In genomic region chr10:22592752-22593151, GRCm38 (mm10) we compare ENCODE assay signal across 11 mouse cellular contexts. TPM values are rescaled to one million over a fixed set of nuclear protein-coding genes. Genes with fewer than 3 reads are reported as not detected.
DNase-seq lines count a peak whose midpoint lies in the region; ATAC-seq lines count a peak whose summit lies in the region.
"Not testable (repeated sequence)": the region's sequence is repeated elsewhere in the genome, so short reads cannot be mapped to it uniquely, and the experiment has no call there.
"Had no signal": no experiment of that assay in that cellular context is flagged by ENCODE, and none has a peak within 500 bp of the region (broad histone marks: within the 10 kb centered on the region; RNA-seq: fewer than 3 reads in every experiment).

No protein-coding gene starts in this region.

- DNase-seq in c-Kit-positive CD71-positive TER-119-positive erythroid progenitor cells, embryonic 14.5 days (ENCODE audit: low spot score), result peak; percentile 5
- not testable (repeated sequence) for DNase-seq in hindbrain, embryonic 10.5 days (ENCODE audit: low spot score); midbrain, embryonic 10.5 days (ENCODE audit: low spot score); midbrain, embryonic 14.5 days

- H3K4me1 ChIP-seq in hindbrain, embryonic 10.5 days (replicated peaks), result peaks cover 15% of the 10 kb centered on the region; the same call in 1 of the 2 replicates
- not testable (repeated sequence) for H3K4me1 ChIP-seq in hindbrain, embryonic 12.5 days; midbrain, embryonic 12.5 days; midbrain, embryonic 14.5 days (ENCODE audit: control insufficient read depth, insufficient read depth, low read length)
- H3K4me1 ChIP-seq in midbrain, embryonic 10.5 days, result peaks cover 19% of the 10 kb centered on the region

- WGBS in hindbrain, embryonic 10.5 days, result 66% methylated on average over 6 of the region's 6 CpGs
- 62% methylated on average over 6 of the region's 6 CpGs for WGBS in hindbrain, embryonic 12.5 days
- WGBS in midbrain, embryonic 10.5 days, result 83% methylated on average over 6 of the region's 6 CpGs
- 71% methylated on average over 6 of the region's 6 CpGs for WGBS in midbrain, embryonic 12.5 days
- WGBS in midbrain, embryonic 14.5 days, result 45% methylated on average over 6 of the region's 6 CpGs

- 0 out of 2 replicates have a peak, but pooled peaks cover 10% of the 10 kb centered on the region for H3K9me3 ChIP-seq in hindbrain, embryonic 10.5 days
- not testable (repeated sequence) for H3K9me3 ChIP-seq in hindbrain, embryonic 12.5 days (replicated peaks); midbrain, embryonic 10.5 days (replicated peaks); midbrain, embryonic 12.5 days; midbrain, embryonic 14.5 days (ENCODE audit: control insufficient read depth, low read length)

- not testable (repeated sequence) for H3K27me3 ChIP-seq in hindbrain, embryonic 10.5 days (ENCODE audit: insufficient read depth, poor library complexity, severe bottlenecking); hindbrain, embryonic 12.5 days; midbrain, embryonic 10.5 days (ENCODE audit: low read depth, poor library complexity, severe bottlenecking); midbrain, embryonic 12.5 days; midbrain, embryonic 14.5 days (ENCODE audit: control insufficient read depth, insufficient read depth, low read length)

- peak overlapping the region; percentile 78 for H3K27ac ChIP-seq in hindbrain, embryonic 10.5 days
- H3K27ac ChIP-seq in hindbrain, embryonic 12.5 days; midbrain, embryonic 14.5 days (replicated peaks; ENCODE audit: low read depth, low read length): not testable (repeated sequence)
- peak overlapping the region; percentile 65 for H3K27ac ChIP-seq in midbrain, embryonic 10.5 days (replicated peaks)
- H3K27ac ChIP-seq in midbrain, embryonic 12.5 days (replicated peaks), result peak overlapping the region; percentile 64

- peak; percentile 52; the same call in 1 of the 2 replicates for ATAC-seq in hindbrain, embryonic 12.5 days (ENCODE audit: low FRiP score)
- ATAC-seq in midbrain, embryonic 12.5 days (ENCODE audit: low FRiP score, low read depth), result not testable (repeated sequence)
- ATAC-seq in midbrain, embryonic 14.5 days (ENCODE audit: low FRiP score, low TSS enrichment), result peak; percentile 11; the same call in 1 of the 2 replicates

- not testable (repeated sequence) for H3K9ac ChIP-seq in hindbrain, embryonic 12.5 days; midbrain, embryonic 12.5 days (replicated peaks); midbrain, embryonic 14.5 days (replicated peaks; ENCODE audit: low read length)

- not testable (repeated sequence) for H3K36me3 ChIP-seq in hindbrain, embryonic 10.5 days; hindbrain, embryonic 12.5 days; midbrain, embryonic 10.5 days; midbrain, embryonic 12.5 days; midbrain, embryonic 14.5 days (ENCODE audit: control insufficient read depth, insufficient read depth, low read length)

- not testable (repeated sequence) for H3K4me3 ChIP-seq in hindbrain, embryonic 10.5 days; hindbrain, embryonic 12.5 days; midbrain, embryonic 10.5 days; midbrain, embryonic 12.5 days; midbrain, embryonic 14.5 days (replicated peaks; ENCODE audit: low read depth, low read length)

- not testable (repeated sequence) for H3K4me2 ChIP-seq in hindbrain, embryonic 12.5 days (replicated peaks); midbrain, embryonic 12.5 days (replicated peaks); midbrain, embryonic 14.5 days (ENCODE audit: low read length)

RNA-seq across cellular contexts. Expression of gene Slc2a12, which starts 52.1 kb away (rescaled TPM):
- 1.9 and 2.0 TPM in 2 replicates for polyA plus RNA-seq in hindbrain, embryonic 10.5 days (2016; fragmentation: Nextera tagmentation; extraction: Ambion mirVana)
- 3.7 and 4.1 TPM in 2 replicates for polyA plus RNA-seq in hindbrain, embryonic 12.5 days (2016; fragmentation: Nextera tagmentation; extraction: Ambion mirVana)
- polyA plus RNA-seq in midbrain, embryonic 10.5 days (2016; fragmentation: Nextera tagmentation; extraction: Ambion mirVana), result 1.5 and 1.7 TPM in 2 replicates
- polyA plus RNA-seq in midbrain, embryonic 12.5 days (2016; fragmentation: Nextera tagmentation; extraction: Ambion mirVana), result 4.4 and 4.9 TPM in 2 replicates
- 1.2 and 4.6 TPM in 2 replicates for polyA plus RNA-seq in midbrain, embryonic 14.5 days (2014; fragmentation: Nextera tagmentation; extraction: Ambion mirVana)
- polyA plus RNA-seq: activated CD4-positive, CD25-positive, alpha-beta regulatory T cell, adult 4 months; CD4-positive, CD25-positive, alpha-beta regulatory T cell, adult 4 months; erythroblast, embryonic 14.5 days; G1E; Patski had no signal
